Mouse (Mus musculus): ENCODE measurements around the gene Gm20219.
A peak's percentile ranks its signal among the peaks of the same experiment; 100 is the strongest.
"Not testable (repeated sequence)": the region's sequence is repeated elsewhere in the genome, so short reads cannot be mapped to it uniquely, and the experiment has no call there.

Gene Gm20219

GRCm38 (mm10) chr17:56511707-56512090 lies 42.5 kb downstream of the Gm20219 start:
- no peak for DNase-seq

- peak in 1 of 2 experiments; percentile 38 for DNase-seq
These were observed 43.0 kb downstream of the Gm20219 start for GRCm38 (mm10) chr17:56510970-56511706.

GRCm38 (mm10) chr17:56510473-56510969 lies 43.7 kb downstream of the Gm20219 start:
- DNase-seq = peak; percentile 65 to 77

GRCm38 (mm10) chr17:56509707-56510472 lies 44.3 kb downstream of the Gm20219 start:
- DNase-seq = peak; percentile 71 to 78

- DNase-seq = no peak
These were observed 45.1 kb downstream of the Gm20219 start for GRCm38 (mm10) chr17:56509021-56509640.

- DNase-seq = peak; percentile 95 to 97
These were observed 46.8 kb downstream of the Gm20219 start for GRCm38 (mm10) chr17:56507161-56508068.

- DNase-seq = no peak
These were observed 47.6 kb downstream of the Gm20219 start for GRCm38 (mm10) chr17:56506417-56507065.

- peak in 1 of 2 experiments; percentile 0 for DNase-seq
These were observed 48.8 kb downstream of the Gm20219 start for GRCm38 (mm10) chr17:56505401-56505800.

- peak; percentile 77 to 80 for DNase-seq
These were observed 51.7 kb downstream of the Gm20219 start for GRCm38 (mm10) chr17:56502526-56502925.

- DNase-seq = not testable (repeated sequence)
These were observed 52.4 kb downstream of the Gm20219 start for GRCm38 (mm10) chr17:56501635-56502400.
